Mouse (Mus musculus) limb, embryonic 14.5 days (tissue): Measurements from ENCODE around the gene Gm1673. TPM values are rescaled to one million over a fixed set of nuclear protein-coding genes. Genes with fewer than 3 reads are reported as not detected.

ENCODE experiments used
- ATAC-seq: fragments of 200-750 bp; cut with Nextera tagmentation; 2 replicates; pipeline ENCODE4 v1.8.0; 2017; ENCODE audit warnings: low read depth, moderate number of reproducible peaks, moderate TSS enrichment; ENCODE audit not compliant: low FRiP score
- DNase-seq: peaks from one replicate; pipeline ENCODE4 v3.0.0-alpha.2; 2015; ENCODE audit warnings: low spot score
- H3K27ac ChIP-seq: fragments of 300-500 bp; sonication (generic); replicated peaks from 2 replicates; pipeline ENCODE4 v1.5.1; 2014; ENCODE audit warnings: low read depth, mild to moderate bottlenecking, low read length, moderate library complexity, mixed read lengths
- H3K27me3 ChIP-seq: fragments of 300-500 bp; sonication (generic); 2 replicates; pipeline ENCODE4 v1.6.1; 2014; ENCODE audit warnings: low read length, mixed read lengths; ENCODE audit not compliant: control insufficient read depth, insufficient read depth
- H3K36me3 ChIP-seq: fragments of 300-500 bp; sonication (generic); 2 replicates; pipeline ENCODE4 v1.6.1; 2014; ENCODE audit warnings: mild to moderate bottlenecking, low read length, moderate library complexity, mixed read lengths; ENCODE audit not compliant: control insufficient read depth, insufficient read depth
- H3K4me1 ChIP-seq: fragments of 300-500 bp; sonication (generic); 2 replicates; pipeline ENCODE4 v1.6.1; 2014; ENCODE audit warnings: antibody characterized with exemption, low read length, mixed read lengths; ENCODE audit not compliant: control insufficient read depth, insufficient read depth
- H3K4me2 ChIP-seq: fragments of 300-500 bp; sonication (generic); replicated peaks from 2 replicates; pipeline ENCODE4 v1.6.1; 2014; ENCODE audit warnings: low read depth, mild to moderate bottlenecking, low read length, moderate library complexity; ENCODE audit not compliant: severe bottlenecking
- H3K4me3 ChIP-seq: fragments of 300-500 bp; sonication (generic); replicated peaks from 2 replicates; pipeline ENCODE4 v1.5.1; 2014; ENCODE audit warnings: low read length
- H3K9ac ChIP-seq: fragments of 300-500 bp; sonication (generic); 2 replicates; pipeline ENCODE4 v1.6.1; 2014; ENCODE audit warnings: mild to moderate bottlenecking, low read depth, low read length, moderate library complexity; ENCODE audit not compliant: severe bottlenecking
- H3K9me3 ChIP-seq: fragments of 300-500 bp; sonication (generic); 2 replicates; pipeline ENCODE4 v1.6.1; 2016; ENCODE audit warnings: low read length; ENCODE audit not compliant: control insufficient read depth
- POLR2A ChIP-seq: fragments of 200-500 bp; IDR thresholded peaks from 2 replicates; pipeline ENCODE4 v1.8.0; 2012; ENCODE audit warnings: inconsistent platforms, mild to moderate bottlenecking, moderate library complexity, borderline replicate concordance; ENCODE audit not compliant: insufficient read depth, insufficient read length; ENCODE audit errors: extremely low read depth
- WGBS: fragments of 180-500 bp; shearing (Covaris S2); extraction: QIAGEN DNeasy Blood & Tissue Kit; methylation state at CpG from one replicate; pipeline ENCODE4 v1.1.7; 2014; 5-methylcytosine and 5-hydroxymethylcytosine counted together
- polyA plus RNA-seq, 2 experiments: library from polyadenylated mRNA; depleted of rRNA in 1 of 2; stranded (reverse) in 1 of 2; unstranded in 1 of 2; fragments of >200 nt; fragmentation: Nextera tagmentation in 1 of 2; extraction: Ambion mirVana in 1 of 2; gene quantifications; 2 replicates each; pipeline versions ENCODE4 v1.2.1 to v1.2.3; 2012 to 2014

Gm1673 gene
- polyA plus RNA-seq, 2 experiments, result 85.0 to 114 TPM

- no peak for DNase-seq
- TF ChIP-seq POLR2A, result no peak
- no peak overlapping the region for H3K27ac ChIP-seq
- no peak overlapping the region for H3K4me3 ChIP-seq
- no peaks in the 10 kb centered on the region for H3K9me3 ChIP-seq
- no peaks in the 10 kb centered on the region for H3K27me3 ChIP-seq
- no peak for ATAC-seq
- H3K4me1 ChIP-seq, result no peaks in the 10 kb centered on the region
- H3K36me3 ChIP-seq, result no peaks in the 10 kb centered on the region
- H3K9ac ChIP-seq, result no peak overlapping the region
- no peak overlapping the region for H3K4me2 ChIP-seq
- WGBS, result 74% methylated on average over 4 of the region's 4 CpGs
Measured at GRCm38 (mm10) chr5:34018968-34019367, 35.7 kb downstream of the Gm1673 start.

- TF ChIP-seq POLR2A, result no peak
- H3K27ac ChIP-seq, result no peak overlapping the region
- no peaks in the 10 kb centered on the region for H3K4me1 ChIP-seq
- 49% methylated on average over 4 of the region's 4 CpGs for WGBS
- H3K27me3 ChIP-seq, result no peaks in the 10 kb centered on the region
- H3K9ac ChIP-seq, result no peak overlapping the region
- H3K4me3 ChIP-seq, result no peak overlapping the region
- ATAC-seq (no peak), DNase-seq (no peak)
- no peaks in the 10 kb centered on the region for H3K36me3 ChIP-seq
- no peaks in the 10 kb centered on the region for H3K9me3 ChIP-seq
- H3K4me2 ChIP-seq, result no peak overlapping the region
Measured at GRCm38 (mm10) chr5:34030101-34030500, 46.9 kb downstream of the Gm1673 start.

DNA sequence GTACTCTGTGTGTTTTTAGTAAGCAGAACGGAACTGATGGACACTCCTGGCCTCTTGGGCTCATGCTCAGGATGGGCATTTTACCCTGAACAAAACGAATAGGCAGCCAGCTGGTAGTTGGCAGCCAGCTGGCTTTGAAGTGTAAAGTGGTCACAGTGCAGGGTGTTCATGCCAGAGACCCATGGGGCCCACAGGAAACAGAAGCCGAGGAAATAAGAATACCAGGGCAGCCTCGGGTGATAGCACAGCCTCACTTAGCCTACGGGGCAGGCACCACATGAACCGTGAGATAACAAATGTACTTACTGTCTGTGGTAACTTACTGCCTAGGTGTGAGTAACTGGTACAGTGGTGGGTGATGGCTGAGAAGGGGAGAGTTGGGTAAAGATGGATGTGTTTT, 47.8 kb downstream of the Gm1673 start:
- H3K36me3 ChIP-seq, result no peaks in the 10 kb centered on the region
- TF ChIP-seq POLR2A, result no peak
- no peaks in the 10 kb centered on the region for H3K4me1 ChIP-seq
- WGBS, result 69% methylated on average over 6 of the region's 6 CpGs
- no peaks in the 10 kb centered on the region for H3K9me3 ChIP-seq
- no peak overlapping the region for H3K27ac ChIP-seq
- ATAC-seq (no peak), DNase-seq (no peak)
- no peaks in the 10 kb centered on the region for H3K27me3 ChIP-seq
- H3K9ac ChIP-seq, result no peak overlapping the region
- H3K4me3 ChIP-seq, result no peak overlapping the region
- no peak overlapping the region for H3K4me2 ChIP-seq

DNA sequence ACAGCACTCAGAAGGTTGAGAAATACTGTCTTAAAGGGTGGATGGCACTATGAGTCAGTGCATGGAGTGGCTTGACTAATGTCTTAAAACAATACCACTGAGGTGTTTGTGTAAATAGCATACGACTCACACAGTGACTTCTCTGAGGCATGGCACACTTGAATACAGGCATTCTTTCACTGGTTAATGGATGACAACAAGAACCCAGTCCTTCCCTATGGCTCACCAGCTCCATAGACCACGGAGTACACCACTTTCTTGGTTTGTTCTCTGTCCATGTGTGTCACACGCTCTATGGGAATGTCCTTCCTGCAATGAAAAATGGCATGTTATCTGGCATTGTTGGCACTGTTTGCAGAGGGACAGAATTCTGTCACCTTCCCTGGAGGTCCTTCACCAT, 49.3 kb downstream of the Gm1673 start:
- Histone ChIP-seq H3K9me3 (no peaks in the 10 kb centered on the region), H3K36me3 (no peaks in the 10 kb centered on the region), H3K4me3 (no peak overlapping the region), H3K4me2 (no peak overlapping the region), H3K9ac (no peak overlapping the region), H3K27ac (no peak overlapping the region), H3K4me1 (no peaks in the 10 kb centered on the region), H3K27me3 (no peaks in the 10 kb centered on the region)
- ATAC-seq (no peak), DNase-seq (no peak)
- 75% methylated on average over 3 of the region's 3 CpGs for WGBS
- TF ChIP-seq POLR2A, result no peak

Other genes with a start within 250 kb of the Gm1673 start
- gene Letm1, start 200.6 kb upstream of the Gm1673 start, polyA plus RNA-seq (2012; rRNA removed), result 31.3 and 33.0 TPM in 2 replicates
- 44.4 and 49.9 TPM in 2 replicates for gene Letm1, start 200.6 kb upstream of the Gm1673 start, polyA plus RNA-seq (2014; fragmentation: Nextera tagmentation; extraction: Ambion mirVana)
- gene Nsd2, start 162.7 kb upstream of the Gm1673 start, polyA plus RNA-seq (2012; rRNA removed), result 50.7 and 52.6 TPM in 2 replicates
- 46.2 and 46.6 TPM in 2 replicates for gene Nsd2, start 162.7 kb upstream of the Gm1673 start, polyA plus RNA-seq (2014; fragmentation: Nextera tagmentation; extraction: Ambion mirVana)
- 70.0 and 83.4 TPM in 2 replicates for gene Nelfa, start 47.0 kb upstream of the Gm1673 start, polyA plus RNA-seq (2012; rRNA removed)
- 53.3 and 58.4 TPM in 2 replicates for gene Nelfa, start 47.0 kb upstream of the Gm1673 start, polyA plus RNA-seq (2014; fragmentation: Nextera tagmentation; extraction: Ambion mirVana)
- gene Nat8l, start 12.6 kb downstream of the Gm1673 start, polyA plus RNA-seq (2012; rRNA removed), result 1.1 and 1.2 TPM in 2 replicates
- gene Nat8l, start 12.6 kb downstream of the Gm1673 start, polyA plus RNA-seq (2014; fragmentation: Nextera tagmentation; extraction: Ambion mirVana), result 0.26 and 0.28 TPM in 2 replicates
- gene Poln, start 186.0 kb downstream of the Gm1673 start, polyA plus RNA-seq (2012; rRNA removed), result 0.79 and 1.7 TPM in 2 replicates
- gene Poln, start 186.0 kb downstream of the Gm1673 start, polyA plus RNA-seq (2014; fragmentation: Nextera tagmentation; extraction: Ambion mirVana), result 0.97 and 1.3 TPM in 2 replicates
- gene Haus3, start 186.1 kb downstream of the Gm1673 start, polyA plus RNA-seq (2012; rRNA removed), result 8.0 and 12.4 TPM in 2 replicates
- gene Haus3, start 186.1 kb downstream of the Gm1673 start, polyA plus RNA-seq (2014; fragmentation: Nextera tagmentation; extraction: Ambion mirVana), result 24.5 and 25.5 TPM in 2 replicates
- 89.7 and 125 TPM in 2 replicates for gene Mxd4, start 204.3 kb downstream of the Gm1673 start, polyA plus RNA-seq (2012; rRNA removed)
- gene Mxd4, start 204.3 kb downstream of the Gm1673 start, polyA plus RNA-seq (2014; fragmentation: Nextera tagmentation; extraction: Ambion mirVana), result 46.6 and 52.2 TPM in 2 replicates